Mouse (Mus musculus) lung, embryonic 15.5 days (tissue): ENCODE results near the gene As3mt. TPM values are rescaled to one million over a fixed set of nuclear protein-coding genes. Genes with fewer than 3 reads are reported as not detected.

Experiments used
- ATAC-seq: fragments of 200-750 bp; cut with Nextera tagmentation; 2 replicates; pipeline ENCODE4 v1.8.0; 2017; ENCODE audit warnings: moderate number of reproducible peaks, borderline replicate concordance; ENCODE audit not compliant: low FRiP score, low TSS enrichment; ENCODE audit errors: extremely low read depth
- H3K27ac ChIP-seq: fragments of 300-500 bp; sonication (generic); 2 replicates; pipeline ENCODE4 v1.5.1; 2015; ENCODE audit warnings: moderate library complexity, mild to moderate bottlenecking, inconsistent platforms
- H3K27me3 ChIP-seq: fragments of 300-500 bp; sonication (generic); 2 replicates; pipeline ENCODE4 v1.6.1; 2015; ENCODE audit warnings: inconsistent platforms
- H3K36me3 ChIP-seq: fragments of 300-500 bp; sonication (generic); 2 replicates; pipeline ENCODE4 v1.6.1; 2015; ENCODE audit warnings: inconsistent platforms
- H3K4me1 ChIP-seq: fragments of 300-500 bp; sonication (generic); 2 replicates; pipeline ENCODE4 v1.6.1; 2015; ENCODE audit warnings: inconsistent platforms
- H3K4me2 ChIP-seq: fragments of 300-500 bp; sonication (generic); 2 replicates; pipeline ENCODE4 v1.6.1; 2015; ENCODE audit warnings: inconsistent platforms, mild to moderate bottlenecking, moderate library complexity
- H3K4me3 ChIP-seq: fragments of 300-500 bp; sonication (generic); 2 replicates; pipeline ENCODE4 v1.5.1; 2015; ENCODE audit warnings: mild to moderate bottlenecking, inconsistent platforms
- H3K9ac ChIP-seq: fragments of 300-500 bp; sonication (generic); 2 replicates; pipeline ENCODE4 v1.6.1; 2015; ENCODE audit warnings: inconsistent platforms
- H3K9me3 ChIP-seq: fragments of 300-500 bp; sonication (generic); 2 replicates; pipeline ENCODE4 v1.6.1; 2016; ENCODE audit warnings: inconsistent platforms
- WGBS: fragments of 180-500 bp; shearing (Covaris S2); methylation state at CpG from one replicate; pipeline ENCODE4 v1.1.7; 2015; 5-methylcytosine and 5-hydroxymethylcytosine counted together
- polyA plus RNA-seq: library from polyadenylated mRNA; unstranded; fragments of >200 nt; fragmentation: Nextera tagmentation; extraction: Ambion mirVana; gene quantifications from 2 replicates; pipeline ENCODE4 v1.2.1, GENCODE M21; 2015

As3mt gene
- polyA plus RNA-seq, 1 experiment from 2014 or later = 30.4 TPM

DNA sequence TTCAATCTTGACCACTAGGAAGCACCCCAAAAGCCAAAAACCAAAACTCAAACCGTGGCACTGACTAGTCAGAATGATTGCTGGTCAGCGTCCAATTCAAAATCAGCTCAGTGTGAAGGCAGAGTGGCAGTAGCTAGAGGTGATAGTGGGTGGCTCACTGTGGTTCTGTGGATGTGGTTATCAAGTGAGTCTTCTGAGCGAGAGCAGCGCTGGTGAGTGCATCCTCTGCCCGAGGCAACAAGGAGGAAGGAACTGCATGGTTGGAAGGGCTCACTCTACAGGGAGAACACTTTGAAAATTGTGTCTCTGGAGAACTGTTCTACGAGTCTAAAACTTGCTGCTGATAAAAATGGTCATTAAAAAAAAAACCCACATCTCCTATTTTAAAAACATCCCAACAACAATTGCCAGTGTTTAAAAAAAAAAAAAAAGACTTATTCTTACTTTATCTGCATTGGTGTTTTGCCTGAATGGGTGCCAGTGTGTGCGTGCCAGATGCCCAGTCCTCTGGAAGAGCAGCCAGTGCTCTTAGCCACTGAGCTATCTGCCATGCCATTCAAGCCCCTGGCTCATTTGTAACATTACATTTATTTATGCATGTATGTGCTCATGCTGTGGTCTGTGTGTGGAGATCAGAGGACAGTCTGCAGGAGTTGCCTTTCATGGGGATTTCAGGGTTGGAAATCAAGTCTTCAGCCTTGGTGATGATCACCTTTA, 1.3 kb upstream of the As3mt start:
- Histone ChIP-seq H3K4me3 (no peak overlapping the region), H3K27me3 (peaks cover 3% of the 10 kb centered on the region; the same call in 1 of the 2 replicates), H3K4me2 (no peak overlapping the region), H3K4me1 (peaks cover 15% of the 10 kb centered on the region), H3K9ac (no peak overlapping the region), H3K36me3 (peaks cover 3% of the 10 kb centered on the region; the same call in 1 of the 2 replicates), H3K9me3 (no peaks in the 10 kb centered on the region), H3K27ac (no peak overlapping the region)
- no peak for ATAC-seq
- WGBS = 61% methylated on average over 7 of the region's 7 CpGs

DNA sequence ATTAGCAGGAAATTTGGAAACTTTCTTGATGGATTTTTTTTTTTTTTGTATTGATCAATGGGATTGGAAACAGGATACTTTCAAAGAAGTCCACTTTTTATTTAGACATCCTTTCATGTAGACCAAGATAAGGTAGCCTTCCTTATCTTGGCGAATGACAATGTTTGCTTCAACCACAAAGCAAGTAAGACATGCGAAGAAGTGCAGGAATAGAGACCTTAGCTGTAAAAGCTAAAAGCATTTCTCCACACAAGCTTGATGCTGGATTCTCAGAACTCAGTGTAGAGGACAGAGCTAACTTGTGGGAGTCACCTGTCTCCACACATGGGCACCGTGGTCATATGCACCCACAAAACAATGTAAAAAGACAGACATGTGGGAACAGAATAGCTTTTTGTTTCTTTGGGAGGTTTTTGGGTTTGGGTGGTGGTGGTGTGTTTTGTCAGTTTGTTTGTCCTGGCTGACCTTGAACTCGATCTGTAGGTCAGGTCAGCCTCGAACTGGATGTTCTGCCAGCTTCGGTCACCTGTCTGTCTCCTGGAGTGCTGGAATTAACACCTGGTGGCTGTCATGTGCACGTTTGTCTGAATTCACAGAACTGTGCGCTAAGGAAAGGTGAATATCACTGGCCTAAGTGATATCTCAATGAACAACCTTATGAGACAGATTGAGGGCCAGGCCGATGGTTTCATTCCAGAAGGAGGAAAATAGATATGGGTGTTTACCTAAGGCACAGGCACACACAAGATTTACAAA, 540 bp upstream of the As3mt start:
- Histone ChIP-seq H3K4me2 (peak overlapping the region; percentile 76), H3K9ac (peak overlapping the region; percentile 42; the same call in 1 of the 2 replicates), H3K27me3 (peaks cover 3% of the 10 kb centered on the region; the same call in 1 of the 2 replicates), H3K4me3 (peak overlapping the region; percentile 49), H3K9me3 (no peaks in the 10 kb centered on the region), H3K36me3 (no peaks in the 10 kb centered on the region), H3K27ac (no peak overlapping the region), H3K4me1 (peaks cover 15% of the 10 kb centered on the region)
- WGBS = 54% methylated on average over 9 of the region's 9 CpGs
- no peak for ATAC-seq

DNA sequence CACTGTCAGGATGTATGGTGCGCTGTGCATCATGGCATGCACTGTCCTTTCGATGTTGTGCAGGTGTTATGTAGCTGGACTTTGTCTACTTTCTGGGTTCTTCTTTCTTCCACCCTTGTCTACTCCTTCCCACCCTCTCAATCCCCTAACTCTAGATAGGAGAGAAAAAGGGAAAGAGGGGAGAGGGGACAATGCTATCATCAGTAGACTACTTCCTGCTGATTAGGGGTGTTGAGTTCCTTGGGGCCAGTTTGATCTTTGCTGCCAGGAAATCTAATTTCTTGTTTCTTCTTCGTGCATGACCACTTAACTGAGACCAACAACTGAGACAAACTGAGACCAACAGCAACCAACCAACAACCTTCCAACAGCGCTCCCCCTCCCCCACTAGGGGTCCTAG, 3.4 kb downstream of the As3mt start:
- ATAC-seq = no peak
- Histone ChIP-seq H3K4me2 (no peak overlapping the region), H3K36me3 (no peaks in the 10 kb centered on the region), H3K4me1 (peaks cover 15% of the 10 kb centered on the region), H3K27me3 (no peaks in the 10 kb centered on the region), H3K27ac (no peak overlapping the region), H3K4me3 (no peak overlapping the region), H3K9me3 (no peaks in the 10 kb centered on the region), H3K9ac (no peak overlapping the region)
- WGBS = 79% methylated on average over 4 of the region's 4 CpGs

DNA sequence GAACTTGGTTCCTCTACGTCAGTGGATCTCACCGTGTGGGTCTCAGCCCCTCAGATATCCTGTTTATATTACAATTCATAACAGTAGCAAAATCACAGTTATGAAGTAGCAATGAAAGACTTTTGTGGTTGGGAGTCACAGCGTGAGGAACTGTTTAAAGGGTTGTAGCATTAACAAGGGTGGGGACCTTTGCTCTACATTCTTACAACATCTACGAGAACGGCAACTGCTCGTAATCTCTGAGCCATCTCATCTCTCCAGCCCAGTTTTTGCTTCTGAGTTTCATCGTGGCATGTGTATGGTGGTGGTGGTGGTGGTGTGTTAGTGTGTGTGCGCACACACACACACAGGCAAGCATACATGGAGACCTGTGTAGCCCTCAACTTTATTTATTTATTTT, 7.0 kb downstream of the As3mt start:
- Histone ChIP-seq H3K9ac (no peak overlapping the region), H3K4me1 (no peaks in the 10 kb centered on the region), H3K27ac (no peak overlapping the region), H3K4me3 (no peak overlapping the region), H3K36me3 (peaks cover 5% of the 10 kb centered on the region; the same call in 1 of the 2 replicates), H3K4me2 (no peak overlapping the region), H3K27me3 (no peaks in the 10 kb centered on the region), H3K9me3 (no peaks in the 10 kb centered on the region; the same call in 1 of the 2 replicates)
- WGBS = 67% methylated on average over 8 of the region's 8 CpGs
- ATAC-seq = no peak

DNA sequence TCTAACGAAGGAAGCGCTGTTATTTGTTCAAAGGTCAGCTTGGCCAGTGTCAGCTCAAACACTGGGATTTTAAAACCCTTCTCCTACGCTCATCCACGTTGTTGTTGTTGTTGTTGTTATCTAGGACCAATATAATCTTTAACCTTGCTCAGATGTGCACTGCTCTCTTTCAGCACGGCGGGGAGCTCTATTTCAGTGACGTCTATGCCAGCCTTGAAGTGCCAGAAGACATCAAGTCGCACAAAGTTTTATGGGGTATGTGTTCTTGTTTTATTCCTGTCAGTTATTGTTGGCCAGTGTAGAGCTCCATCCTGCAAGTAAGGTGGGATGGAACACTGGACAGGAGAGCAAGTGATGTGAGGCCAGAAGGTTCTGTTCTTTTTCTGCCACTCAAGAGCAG, 7.8 kb downstream of the As3mt start:
- no peaks in the 10 kb centered on the region for H3K27me3 ChIP-seq
- no peak overlapping the region for H3K4me3 ChIP-seq
- no peak overlapping the region for H3K27ac ChIP-seq
- H3K4me2 ChIP-seq = no peak overlapping the region
- peaks cover 5% of the 10 kb centered on the region; the same call in 1 of the 2 replicates for H3K36me3 ChIP-seq
- H3K9ac ChIP-seq = no peak overlapping the region
- H3K4me1 ChIP-seq = no peaks in the 10 kb centered on the region
- no peaks in the 10 kb centered on the region; the same call in 1 of the 2 replicates for H3K9me3 ChIP-seq
- no peak for ATAC-seq
- WGBS = 86% methylated on average over 8 of the region's 8 CpGs

DNA sequence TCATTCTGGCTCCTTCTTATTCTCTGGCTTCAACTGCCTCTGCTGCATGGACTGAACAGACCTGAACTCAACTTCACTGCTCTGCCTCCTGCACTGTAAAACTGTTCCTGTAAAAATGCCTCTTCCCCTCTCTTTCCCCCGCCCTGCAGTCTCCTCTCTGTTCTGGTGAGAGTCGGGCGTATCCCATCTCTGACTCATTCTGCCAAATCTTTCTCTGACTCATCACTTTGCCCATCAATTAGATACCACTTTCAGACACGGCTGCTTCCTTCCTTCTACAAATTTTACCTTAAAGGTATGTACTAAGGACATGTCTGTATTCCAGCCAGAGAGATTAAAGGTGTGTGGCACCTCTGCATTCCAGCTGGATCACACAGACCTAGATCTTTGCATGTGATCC, 10.9 kb downstream of the As3mt start:
- no peaks in the 10 kb centered on the region for H3K4me1 ChIP-seq
- no peak overlapping the region for H3K27ac ChIP-seq
- no peaks in the 10 kb centered on the region for H3K27me3 ChIP-seq
- H3K9ac ChIP-seq = no peak overlapping the region
- no peaks in the 10 kb centered on the region; the same call in 1 of the 2 replicates for H3K9me3 ChIP-seq
- WGBS = 77% methylated on average over 4 of the region's 4 CpGs
- H3K4me3 ChIP-seq = no peak overlapping the region
- peaks cover 5% of the 10 kb centered on the region; the same call in 1 of the 2 replicates for H3K36me3 ChIP-seq
- no peak for ATAC-seq
- H3K4me2 ChIP-seq = no peak overlapping the region

DNA sequence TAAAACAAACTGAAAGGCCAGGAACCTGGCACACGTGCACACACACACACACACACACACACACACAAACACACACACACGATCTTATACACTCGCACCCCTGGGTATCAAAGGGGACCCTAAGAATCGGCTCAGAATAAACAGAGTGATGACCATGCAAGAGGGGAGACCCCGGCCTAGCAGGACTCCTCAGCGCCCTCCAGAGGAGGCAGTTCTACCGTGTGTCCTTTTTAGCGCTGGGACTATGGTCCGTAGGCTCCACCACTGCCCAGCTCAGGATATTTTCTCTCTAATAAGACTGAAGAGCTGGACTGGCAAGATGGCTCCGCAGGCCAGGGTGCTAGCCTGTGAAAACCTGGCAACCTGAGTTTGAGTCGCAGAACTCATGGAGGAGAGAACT, 17.2 kb downstream of the As3mt start:
- WGBS = 59% methylated on average over 11 of the region's 11 CpGs
- no peak for ATAC-seq
- no peaks in the 10 kb centered on the region for H3K4me1 ChIP-seq
- H3K4me3 ChIP-seq = no peak overlapping the region
- H3K27me3 ChIP-seq = no peaks in the 10 kb centered on the region
- H3K4me2 ChIP-seq = no peak overlapping the region
- H3K27ac ChIP-seq = no peak overlapping the region
- no peak overlapping the region for H3K9ac ChIP-seq
- H3K36me3 ChIP-seq = no peaks in the 10 kb centered on the region
- no peaks in the 10 kb centered on the region for H3K9me3 ChIP-seq

DNA sequence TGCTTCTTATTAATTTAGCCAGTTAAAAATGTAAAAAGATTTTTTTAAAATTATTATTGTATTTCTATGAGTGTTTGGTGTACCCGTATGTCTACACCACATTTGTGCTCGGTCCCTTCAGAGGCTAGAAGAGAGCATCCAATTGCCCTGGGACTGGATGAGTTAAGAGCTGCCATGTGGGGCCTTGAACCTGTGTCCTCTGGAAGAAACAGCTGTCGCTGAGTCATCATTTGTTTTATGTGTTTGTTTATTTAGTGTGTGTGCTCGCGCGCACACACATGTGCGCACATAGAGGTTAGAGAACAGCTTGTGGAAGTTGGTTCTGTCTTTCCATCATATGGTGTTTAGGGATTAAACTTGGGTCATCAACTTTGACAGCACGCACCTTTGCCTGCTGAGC, 18.9 kb downstream of the As3mt start:
- Histone ChIP-seq H3K4me3 (no peak overlapping the region), H3K4me2 (no peak overlapping the region), H3K36me3 (no peaks in the 10 kb centered on the region), H3K9me3 (no peaks in the 10 kb centered on the region), H3K4me1 (no peaks in the 10 kb centered on the region), H3K9ac (no peak overlapping the region), H3K27me3 (no peaks in the 10 kb centered on the region), H3K27ac (no peak overlapping the region)
- 93% methylated on average over 8 of the region's 8 CpGs for WGBS
- no peak for ATAC-seq

DNA sequence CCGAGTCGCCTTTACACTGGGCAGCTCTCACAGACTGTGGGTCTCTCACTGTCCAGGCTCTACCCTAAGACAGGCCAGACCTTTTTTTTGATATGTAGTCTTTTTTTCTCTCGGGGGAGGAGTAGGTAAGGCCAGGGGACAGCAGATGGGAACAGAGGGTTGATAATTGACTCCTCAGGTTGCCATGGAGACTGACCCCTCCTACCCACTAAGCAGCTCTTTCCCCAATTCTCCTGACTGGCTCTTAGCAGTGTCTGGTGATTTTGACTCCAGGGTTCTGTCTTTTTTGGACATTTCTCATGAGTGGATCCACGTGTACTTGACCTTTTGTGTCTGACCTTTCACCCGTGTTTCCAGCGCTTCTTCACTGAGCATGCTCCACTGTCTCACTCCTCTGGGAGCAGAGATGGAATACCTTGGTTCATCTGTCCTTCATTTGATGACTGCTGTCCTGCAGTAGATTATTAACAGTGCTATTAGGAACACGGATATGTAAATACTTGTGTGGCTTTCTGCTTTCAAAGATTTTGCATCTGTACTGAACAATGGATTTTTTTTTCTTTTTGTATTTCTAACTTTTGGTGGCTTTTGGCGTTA, 20.0 kb downstream of the As3mt start:
- 51% methylated on average over 8 of the region's 8 CpGs for WGBS
- no peak for ATAC-seq
- Histone ChIP-seq H3K4me3 (no peak overlapping the region), H3K9me3 (no peaks in the 10 kb centered on the region), H3K4me1 (no peaks in the 10 kb centered on the region), H3K27me3 (no peaks in the 10 kb centered on the region), H3K36me3 (no peaks in the 10 kb centered on the region), H3K4me2 (no peak overlapping the region), H3K27ac (no peak overlapping the region), H3K9ac (no peak overlapping the region)

DNA sequence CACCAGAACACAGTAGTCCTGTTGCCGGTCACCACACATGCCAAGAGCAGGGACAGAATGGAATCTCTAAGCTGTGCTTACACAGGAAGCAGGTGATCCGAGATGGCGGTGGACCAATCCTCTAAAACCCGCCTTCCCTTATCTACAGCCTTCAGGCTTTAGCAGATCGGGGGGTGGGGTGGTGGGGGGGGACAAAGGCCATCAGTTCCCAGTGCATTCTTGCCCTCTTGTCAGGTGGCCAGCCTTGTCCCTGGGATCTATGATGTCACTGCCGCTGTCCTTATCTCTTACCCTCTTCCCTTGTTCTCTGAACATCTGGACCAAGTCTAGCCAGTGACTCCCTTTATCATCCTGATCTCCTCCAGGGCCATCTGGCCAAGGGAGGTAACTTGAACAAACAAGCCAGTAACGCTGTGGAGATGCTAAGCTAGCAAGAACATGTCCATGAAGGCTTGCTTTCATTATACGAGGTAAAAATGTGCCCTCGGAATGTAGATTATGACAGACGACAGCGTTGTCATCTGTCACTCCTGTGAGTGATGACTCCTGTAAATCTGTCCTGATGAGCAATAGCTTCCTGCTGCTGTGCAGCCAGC, 20.8 kb downstream of the As3mt start:
- no peak overlapping the region for H3K4me2 ChIP-seq
- no peaks in the 10 kb centered on the region for H3K36me3 ChIP-seq
- no peaks in the 10 kb centered on the region for H3K27me3 ChIP-seq
- H3K9ac ChIP-seq = no peak overlapping the region
- no peak for ATAC-seq
- no peaks in the 10 kb centered on the region for H3K9me3 ChIP-seq
- H3K27ac ChIP-seq = no peak overlapping the region
- no peaks in the 10 kb centered on the region for H3K4me1 ChIP-seq
- 34% methylated on average over 11 of the region's 11 CpGs for WGBS
- no peak overlapping the region for H3K4me3 ChIP-seq

DNA sequence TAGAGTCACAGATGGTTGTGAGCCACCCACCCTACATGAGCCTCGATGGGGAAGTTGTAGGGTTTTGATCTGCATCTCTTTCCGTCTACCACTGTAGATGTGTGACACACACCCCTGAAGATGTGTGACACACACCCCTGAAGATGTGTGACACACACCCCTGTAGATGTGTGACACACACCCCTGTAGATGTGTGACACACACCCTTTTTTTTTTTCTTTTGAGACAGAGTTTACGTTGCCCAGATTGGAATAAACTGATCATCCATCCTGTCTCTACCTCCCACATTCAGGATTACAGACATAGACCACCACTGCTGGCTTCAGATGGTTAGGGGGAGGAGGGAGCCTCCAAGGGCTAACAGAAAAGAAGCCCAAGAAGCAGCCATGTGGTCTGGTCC, 21.7 kb downstream of the As3mt start:
- no peaks in the 10 kb centered on the region for H3K27me3 ChIP-seq
- no peak overlapping the region for H3K4me3 ChIP-seq
- H3K4me2 ChIP-seq = no peak overlapping the region
- H3K9ac ChIP-seq = no peak overlapping the region
- H3K4me1 ChIP-seq = no peaks in the 10 kb centered on the region
- 71% methylated on average over 3 of the region's 3 CpGs for WGBS
- ATAC-seq = no peak
- H3K27ac ChIP-seq = no peak overlapping the region
- H3K36me3 ChIP-seq = no peaks in the 10 kb centered on the region
- no peaks in the 10 kb centered on the region for H3K9me3 ChIP-seq

DNA sequence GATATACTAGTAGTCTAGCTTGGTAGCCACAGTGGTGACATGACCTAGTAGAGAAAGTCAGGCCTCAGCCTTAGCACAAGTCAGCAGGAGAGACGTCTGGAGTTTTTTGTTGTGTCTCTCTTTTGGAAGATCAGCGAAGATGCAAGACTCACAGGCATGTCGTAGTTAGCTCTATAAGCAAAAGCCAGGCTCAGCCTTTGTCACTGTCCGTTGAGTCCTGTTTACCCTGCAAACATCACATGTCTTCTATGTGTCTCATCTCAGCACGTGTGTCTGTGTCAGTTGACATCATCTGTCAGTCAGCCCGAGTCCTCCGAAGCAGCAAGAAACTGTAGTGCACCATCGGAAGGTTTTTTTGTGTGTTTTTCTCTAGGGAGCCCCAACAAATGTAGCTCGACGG, 24.1 kb downstream of the As3mt start:
- no peaks in the 10 kb centered on the region for H3K27me3 ChIP-seq
- no peak overlapping the region for H3K4me2 ChIP-seq
- no peak overlapping the region for H3K27ac ChIP-seq
- no peaks in the 10 kb centered on the region for H3K36me3 ChIP-seq
- no peaks in the 10 kb centered on the region for H3K9me3 ChIP-seq
- H3K9ac ChIP-seq = no peak overlapping the region
- WGBS = 80% methylated on average over 10 of the region's 10 CpGs
- H3K4me3 ChIP-seq = no peak overlapping the region
- no peak for ATAC-seq
- no peaks in the 10 kb centered on the region for H3K4me1 ChIP-seq
